Mouse (Mus musculus) testis, adult 2 months (tissue): ENCODE measurements at regions not wholly inside any gene's neighbourhood (a gene's known extent, or its start where the extent isn't known, plus 50 kb on each side); places are given as distances from the start of the nearest gene placed in this dataset.

ENCODE experiments used
- CTCF ChIP-seq: fragments of 200-500 bp; IDR thresholded peaks from 2 replicates; pipeline ENCODE4 v1.5.1; 2012; ENCODE audit warnings: low read depth, mild to moderate bottlenecking, inconsistent platforms, low read length, moderate library complexity; ENCODE audit not compliant: control insufficient read depth, insufficient read depth, insufficient replicate concordance
- POLR2A ChIP-seq: fragments of 200-500 bp; IDR thresholded peaks from 2 replicates; pipeline ENCODE4 v1.6.1; 2012; ENCODE audit warnings: low read depth, mild to moderate bottlenecking, inconsistent platforms, low read length, moderate library complexity; ENCODE audit not compliant: control insufficient read depth

- TF ChIP-seq CTCF (no peak), POLR2A (no peak)
These were observed 134.1 kb upstream of the Lhx1 start for GRCm38 (mm10) chr11:84659370-84659937.
